Mouse (Mus musculus) ES-Bruce4 (cell line): ENCODE measurements around the gene Ing4.

ENCODE experiments used
- CTCF ChIP-seq: IDR thresholded peaks from one replicate; pipeline ENCODE4 v1.8.1; 2011; ENCODE audit warnings: low read depth, low read length
- POLR2A ChIP-seq: IDR thresholded peaks from one replicate; pipeline ENCODE4 v1.8.1; 2011; ENCODE audit warnings: low read length; ENCODE audit not compliant: insufficient read depth

GRCm38 (mm10) chr6:125095391-125096278 is 56.1 kb downstream of the Ing4 start, which contains the start of gene Chd4:
- no peak for TF ChIP-seq CTCF
- TF ChIP-seq POLR2A: peak; percentile 50
